Mouse (Mus musculus) erythroid progenitor cell, adult 5-6 weeks (primary cell): ENCODE data around the gene Nup85. TPM values are rescaled to one million over a fixed set of nuclear protein-coding genes. Genes with fewer than 3 reads are reported as not detected.
A peak's percentile ranks its signal among the peaks of the same experiment; 100 is the strongest.

ENCODE experiments used
- ATAC-seq: replicated peaks from 2 replicates; pipeline ENCODE4 v1.8.0; 2016; ENCODE audit warnings: moderate number of reproducible peaks, mild to moderate bottlenecking, moderate TSS enrichment, inconsistent platforms; ENCODE audit not compliant: poor library complexity, low FRiP score, severe bottlenecking
- total RNA-seq, 2 experiments: library from RNA; stranded (forward) in 1 of 2; stranded (reverse) in 1 of 2; fragments of 150-400 nt in 1 of 2; fragments of 186-747, 209-891 nt in 1 of 2; gene quantifications; 2 replicates each; pipeline versions ENCODE4 v1.2.3 to v1.2.4; 2015 to 2017; ENCODE audit warnings: low replicate concordance in 2 of 2

The Nup85 gene
- total RNA-seq, 2 experiments from 2014 or later: 133 to 141 TPM

GRCm38 (mm10) chr11:115612059-115612409, 47.8 kb downstream of the Nup85 start:
- ATAC-seq: peak; percentile 51

- peak; percentile 88 for ATAC-seq
Measured at GRCm38 (mm10) chr11:115612410-115613137, 48.3 kb downstream of the Nup85 start, which contains the start of gene Mif4gd. Mif4gd (minus strand) TSS chr11:115612969.

GRCm38 (mm10) chr11:115613138-115613945, 49.1 kb downstream of the Nup85 start:
- ATAC-seq: peak; percentile 55

- ATAC-seq: no peak
Measured at GRCm38 (mm10) chr11:115614346-115615107, 50.3 kb downstream of the Nup85 start.

- no peak for ATAC-seq
Measured at GRCm38 (mm10) chr11:115615108-115615825, 51.0 kb downstream of the Nup85 start.

- no peak for ATAC-seq
Measured at GRCm38 (mm10) chr11:115615875-115616274, 51.6 kb downstream of the Nup85 start.

GRCm38 (mm10) chr11:115616371-115616770, 52.1 kb downstream of the Nup85 start:
- ATAC-seq: no peak

- ATAC-seq: no peak
Measured at GRCm38 (mm10) chr11:115616893-115617292, 52.7 kb downstream of the Nup85 start.

GRCm38 (mm10) chr11:115618001-115618400, 53.8 kb downstream of the Nup85 start:
- ATAC-seq: no peak

- no peak for ATAC-seq
Measured at GRCm38 (mm10) chr11:115618732-115619516, 54.7 kb downstream of the Nup85 start.

GRCm38 (mm10) chr11:115619949-115620348, 55.7 kb downstream of the Nup85 start:
- no peak for ATAC-seq

- no peak for ATAC-seq
Measured at GRCm38 (mm10) chr11:115623487-115624070, 59.3 kb downstream of the Nup85 start.

- ATAC-seq: no peak
Measured at GRCm38 (mm10) chr11:115625877-115626276, 61.6 kb downstream of the Nup85 start.

GRCm38 (mm10) chr11:115626824-115627616, 62.8 kb downstream of the Nup85 start:
- no peak for ATAC-seq

- peak; percentile 92 for ATAC-seq
Measured at GRCm38 (mm10) chr11:115627705-115628464, 63.7 kb downstream of the Nup85 start, which contains the start of gene Slc25a19. Slc25a19 (minus strand) TSS chr11:115628295.

GRCm38 (mm10) chr11:115628465-115629101, 64.3 kb downstream of the Nup85 start:
- peak; percentile 10 for ATAC-seq
